Mouse (Mus musculus): ENCODE measurements around the gene Cdc20. TPM values are rescaled to one million over a fixed set of nuclear protein-coding genes. Genes with fewer than 3 reads are reported as not detected.
A peak's percentile ranks its signal among the peaks of the same experiment; 100 is the strongest.

Gene Cdc20
- 178 and 183 TPM in 2 replicates for polyA plus RNA-seq (2015; fragmentation: Nextera tagmentation; extraction: Ambion mirVana)

- WGBS = under 1% methylated on average over 67 of the region's 67 CpGs
- peak within 1 kb of the TSS; percentile 69 for H3K4me3 ChIP-seq (replicated peaks)
- peak within 1 kb of the TSS; percentile 72 for H3K9ac ChIP-seq
- no peaks in the 10 kb centered on the region for H3K27me3 ChIP-seq
- ATAC-seq (ENCODE audit: insufficient number of reproducible peaks, low FRiP score, low TSS enrichment, low read depth) = peak; percentile 94
- H3K36me3 ChIP-seq = peaks cover 22% of the 10 kb centered on the region
- H3K4me2 ChIP-seq (replicated peaks) = peak within 1 kb of the TSS; percentile 98
- no peaks in the 10 kb centered on the region for H3K9me3 ChIP-seq (replicated peaks)
- peaks cover 37% of the 10 kb centered on the region for H3K4me1 ChIP-seq
- H3K27ac ChIP-seq (replicated peaks) = peak within 1 kb of the TSS; percentile 94
Measured at GRCm38 (mm10) chr4:118436820-118437603, at the start of gene Cdc20. Gene Cdc20, minus strand, starts transcription at chr4:118437352.

- H3K9ac ChIP-seq = no peak overlapping the region
- 33% methylated on average over 15 of the region's 15 CpGs for WGBS
Measured at GRCm38 (mm10) chr4:118476773-118477530, 39.8 kb upstream of the Cdc20 start.

GRCm38 (mm10) chr4:118472687-118473086 is 35.5 kb upstream of the Cdc20 start:
- H3K4me3 ChIP-seq (replicated peaks) = no peak overlapping the region
- no peak overlapping the region for H3K4me2 ChIP-seq (replicated peaks)
- no peak overlapping the region for H3K9ac ChIP-seq
- WGBS = 79% methylated on average over 11 of the region's 11 CpGs
- no peak for ATAC-seq (ENCODE audit: insufficient number of reproducible peaks, low FRiP score, low TSS enrichment, low read depth)
- H3K27ac ChIP-seq (replicated peaks) = no peak overlapping the region
- H3K9me3 ChIP-seq (replicated peaks) = no peaks in the 10 kb centered on the region
- H3K36me3 ChIP-seq = no peaks in the 10 kb centered on the region
- no peaks in the 10 kb centered on the region for H3K27me3 ChIP-seq
- H3K4me1 ChIP-seq = no peaks in the 10 kb centered on the region

More at GRCm38 (mm10) chr4:118476773-118477530, 39.8 kb upstream of the Cdc20 start:
- Histone ChIP-seq H3K36me3 (no peaks in the 10 kb centered on the region), H3K9me3 (replicated peaks) (no peaks in the 10 kb centered on the region), H3K27me3 (no peaks in the 10 kb centered on the region), H3K4me3 (replicated peaks) (no peak overlapping the region), H3K4me1 (no peaks in the 10 kb centered on the region), H3K4me2 (replicated peaks) (no peak overlapping the region), H3K27ac (replicated peaks) (no peak overlapping the region)
- ATAC-seq (ENCODE audit: insufficient number of reproducible peaks, low FRiP score, low TSS enrichment, low read depth) = no peak

- Histone ChIP-seq H3K27me3 (no peaks in the 10 kb centered on the region), H3K9me3 (replicated peaks) (no peaks in the 10 kb centered on the region), H3K4me1 (no peaks in the 10 kb centered on the region), H3K4me2 (replicated peaks) (no peak overlapping the region), H3K36me3 (no peaks in the 10 kb centered on the region), H3K27ac (replicated peaks) (no peak overlapping the region), H3K9ac (no peak overlapping the region), H3K4me3 (replicated peaks) (no peak overlapping the region)
- no peak for ATAC-seq (ENCODE audit: insufficient number of reproducible peaks, low FRiP score, low TSS enrichment, low read depth)
- WGBS = 39% methylated on average over 6 of the region's 6 CpGs
Measured at GRCm38 (mm10) chr4:118471281-118471680, 34.1 kb upstream of the Cdc20 start.

GRCm38 (mm10) chr4:118465697-118466163 is 28.6 kb upstream of the Cdc20 start:
- WGBS = 46% methylated on average over 11 of the region's 11 CpGs
- Histone ChIP-seq H3K9ac (no peak overlapping the region), H3K4me2 (replicated peaks) (no peak overlapping the region)

GRCm38 (mm10) chr4:118464956-118465355 is 27.8 kb upstream of the Cdc20 start:
- Histone ChIP-seq H3K36me3 (no peaks in the 10 kb centered on the region), H3K4me3 (replicated peaks) (no peak overlapping the region), H3K27me3 (no peaks in the 10 kb centered on the region), H3K27ac (replicated peaks) (no peak overlapping the region), H3K9me3 (replicated peaks) (no peaks in the 10 kb centered on the region), H3K4me2 (replicated peaks) (no peak overlapping the region), H3K4me1 (no peaks in the 10 kb centered on the region), H3K9ac (no peak overlapping the region)
- WGBS = 82% methylated on average over 3 of the region's 3 CpGs
- no peak for ATAC-seq (ENCODE audit: insufficient number of reproducible peaks, low FRiP score, low TSS enrichment, low read depth)

More at GRCm38 (mm10) chr4:118465697-118466163, 28.6 kb upstream of the Cdc20 start:
- no peaks in the 10 kb centered on the region for H3K36me3 ChIP-seq
- H3K4me3 ChIP-seq (replicated peaks) = no peak overlapping the region
- no peaks in the 10 kb centered on the region for H3K27me3 ChIP-seq
- ATAC-seq (ENCODE audit: insufficient number of reproducible peaks, low FRiP score, low TSS enrichment, low read depth) = no peak
- no peaks in the 10 kb centered on the region for H3K4me1 ChIP-seq
- no peaks in the 10 kb centered on the region for H3K9me3 ChIP-seq (replicated peaks)
- H3K27ac ChIP-seq (replicated peaks) = no peak overlapping the region

GRCm38 (mm10) chr4:118457345-118457975 is 20.3 kb upstream of the Cdc20 start, which contains the start of gene Mpl:
Gene Mpl, minus strand, starts transcription at chr4:118457513.
- no peak; the same call in 1 of the 2 replicates for ATAC-seq (ENCODE audit: insufficient number of reproducible peaks, low FRiP score, low TSS enrichment, low read depth)
- H3K4me3 ChIP-seq (replicated peaks) = no peak within 1 kb of the TSS

GRCm38 (mm10) chr4:118446415-118447153 is 9.4 kb upstream of the Cdc20 start:
- no peaks in the 10 kb centered on the region for H3K9me3 ChIP-seq (replicated peaks)
- WGBS = 18% methylated on average over 24 of the region's 24 CpGs
- 0 out of 2 replicates have a peak, but pooled peaks have one; percentile 13 for ATAC-seq (ENCODE audit: insufficient number of reproducible peaks, low FRiP score, low TSS enrichment, low read depth)
- H3K4me1 ChIP-seq = peaks cover 15% of the 10 kb centered on the region; the same call in 1 of the 2 replicates
- H3K27me3 ChIP-seq = no peaks in the 10 kb centered on the region
- H3K36me3 ChIP-seq = no peaks in the 10 kb centered on the region
- peak overlapping the region; percentile 26; the same call in 1 of the 2 replicates for H3K9ac ChIP-seq
- peak overlapping the region; percentile 43 for H3K4me3 ChIP-seq (replicated peaks)
- H3K27ac ChIP-seq (replicated peaks) = 0 out of 2 replicates have a peak overlapping the region, but pooled peaks have one; percentile 45
- peak overlapping the region; percentile 75 for H3K4me2 ChIP-seq (replicated peaks)

More at GRCm38 (mm10) chr4:118457345-118457975, 20.3 kb upstream of the Cdc20 start, which contains the start of gene Mpl:
- Histone ChIP-seq H3K27me3 (no peaks in the 10 kb centered on the region), H3K36me3 (no peaks in the 10 kb centered on the region), H3K9ac (no peak within 1 kb of the TSS), H3K27ac (replicated peaks) (no peak within 1 kb of the TSS), H3K4me2 (replicated peaks) (no peak within 1 kb of the TSS), H3K4me1 (no peaks in the 10 kb centered on the region), H3K9me3 (replicated peaks) (no peaks in the 10 kb centered on the region)
- 69% methylated on average over 9 of the region's 9 CpGs for WGBS

GRCm38 (mm10) chr4:118445781-118446414 is 8.7 kb upstream of the Cdc20 start:
- WGBS = 17% methylated on average over 18 of the region's 18 CpGs
- Histone ChIP-seq H3K27ac (replicated peaks) (0 out of 2 replicates have a peak overlapping the region, but pooled peaks have one; percentile 45), H3K36me3 (no peaks in the 10 kb centered on the region), H3K4me2 (replicated peaks) (peak overlapping the region; percentile 75), H3K4me1 (peaks cover 15% of the 10 kb centered on the region; the same call in 1 of the 2 replicates), H3K9me3 (replicated peaks) (no peaks in the 10 kb centered on the region), H3K9ac (peak overlapping the region; percentile 26; the same call in 1 of the 2 replicates), H3K27me3 (no peaks in the 10 kb centered on the region), H3K4me3 (replicated peaks) (peak overlapping the region; percentile 43)
- peak; percentile 69 for ATAC-seq (ENCODE audit: insufficient number of reproducible peaks, low FRiP score, low TSS enrichment, low read depth)

- no peak overlapping the region for H3K9ac ChIP-seq
- ATAC-seq (ENCODE audit: insufficient number of reproducible peaks, low FRiP score, low TSS enrichment, low read depth) = no peak
- no peaks in the 10 kb centered on the region for H3K36me3 ChIP-seq
- H3K9me3 ChIP-seq (replicated peaks) = no peaks in the 10 kb centered on the region
- no peaks in the 10 kb centered on the region for H3K27me3 ChIP-seq
- H3K4me3 ChIP-seq (replicated peaks) = no peak overlapping the region
- H3K27ac ChIP-seq (replicated peaks) = no peak overlapping the region
- H3K4me1 ChIP-seq = peaks cover 15% of the 10 kb centered on the region; the same call in 1 of the 2 replicates
- 77% methylated on average over 10 of the region's 10 CpGs for WGBS
- no peak overlapping the region for H3K4me2 ChIP-seq (replicated peaks)
Measured at GRCm38 (mm10) chr4:118445088-118445487, 7.9 kb upstream of the Cdc20 start.

All from embryonic facial prominence, embryonic 15.5 days (tissue).